Mouse (Mus musculus): Measurements from ENCODE around the gene Plekhm3. TPM values are rescaled to one million over a fixed set of nuclear protein-coding genes. Genes with fewer than 3 reads are reported as not detected.
A peak's percentile ranks its signal among the peaks of the same experiment; 100 is the strongest.

Plekhm3 gene
- polyA plus RNA-seq, 1 experiment from 2014 or later: 8.4 TPM

DNA sequence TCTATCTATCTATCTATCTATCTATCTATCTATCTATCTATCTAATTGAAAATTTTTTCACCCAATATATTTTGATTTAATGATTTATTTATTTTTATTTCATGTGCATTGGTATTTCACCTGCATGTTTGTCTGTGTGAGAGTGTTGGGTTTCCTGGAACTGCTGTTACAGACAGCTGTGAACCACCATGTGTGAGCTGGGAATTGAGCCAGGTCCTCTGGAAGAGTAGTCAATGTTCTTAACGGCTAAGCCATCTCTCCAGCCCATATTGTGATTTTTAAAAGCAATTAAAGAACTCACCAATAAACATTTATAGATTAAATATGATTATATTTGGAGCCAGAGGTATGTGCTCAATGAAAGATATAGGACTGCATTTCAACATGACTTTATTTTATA, 148.9 kb downstream of the Plekhm3 start:
- Histone ChIP-seq H3K27ac (replicated peaks in 1 of 2; ENCODE audit: control insufficient read depth in 1 of 2, insufficient read depth in 1 of 2, low read depth in 2 of 2, low read length in 2 of 2) (no peak overlapping the region), H3K4me1 (ENCODE audit: control insufficient read depth in 2 of 2, insufficient read depth in 2 of 2, low read length in 2 of 2) (peaks cover 6 to 22% of the 10 kb centered on the region in 2 experiments), H3K4me2 (ENCODE audit: low read length) (no peak overlapping the region), H3K36me3 (ENCODE audit: control insufficient read depth, insufficient read depth, low read length) (no peaks in the 10 kb centered on the region), H3K9ac (ENCODE audit: low read length) (no peak overlapping the region), H3K27me3 (ENCODE audit: control insufficient read depth, insufficient read depth, low read length) (no peaks in the 10 kb centered on the region), H3K4me3 (ENCODE audit: control insufficient read depth in 1 of 2, insufficient read depth in 1 of 2, low read depth in 1 of 2, low read length in 2 of 2) (no peak overlapping the region), H3K9me3 (ENCODE audit: control insufficient read depth, low read length) (no peaks in the 10 kb centered on the region)
- WGBS: 39% methylated on average over 1 of the region's 1 CpGs
- ATAC-seq (ENCODE audit: insufficient number of reproducible peaks, insufficient read depth, low FRiP score, low read depth): no peak

DNA sequence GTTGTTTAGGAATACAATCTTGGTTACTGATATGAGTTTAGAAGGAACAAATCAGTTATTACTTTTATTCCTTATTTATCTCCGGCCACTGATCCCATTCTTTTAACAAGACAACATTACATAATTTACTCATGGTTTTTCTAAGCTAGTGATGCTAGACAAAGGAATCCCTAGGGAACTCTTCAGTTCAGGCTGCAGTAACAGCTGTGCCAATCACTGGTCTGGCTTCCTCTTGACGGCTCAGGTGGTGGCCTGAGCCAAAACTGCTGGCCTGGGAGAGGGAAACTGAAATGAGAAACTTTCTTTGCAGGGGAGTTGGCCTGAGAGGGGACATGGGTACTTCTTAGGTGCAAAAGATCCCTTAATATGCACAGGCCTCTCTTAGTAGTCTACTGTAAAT, 151.4 kb downstream of the Plekhm3 start:
- 55% methylated on average over 2 of the region's 2 CpGs for WGBS
- ATAC-seq (ENCODE audit: insufficient number of reproducible peaks, insufficient read depth, low FRiP score, low read depth): no peak
- Histone ChIP-seq H3K4me2 (ENCODE audit: low read length) (no peak overlapping the region), H3K9ac (ENCODE audit: low read length) (no peak overlapping the region), H3K36me3 (ENCODE audit: control insufficient read depth, insufficient read depth, low read length) (no peaks in the 10 kb centered on the region), H3K9me3 (ENCODE audit: control insufficient read depth, low read length) (no peaks in the 10 kb centered on the region), H3K4me3 (ENCODE audit: control insufficient read depth in 1 of 2, insufficient read depth in 1 of 2, low read depth in 1 of 2, low read length in 2 of 2) (no peak overlapping the region), H3K27me3 (ENCODE audit: control insufficient read depth, insufficient read depth, low read length) (no peaks in the 10 kb centered on the region), H3K27ac (replicated peaks in 1 of 2; ENCODE audit: control insufficient read depth in 1 of 2, insufficient read depth in 1 of 2, low read depth in 2 of 2, low read length in 2 of 2) (no peak overlapping the region), H3K4me1 (ENCODE audit: control insufficient read depth in 2 of 2, insufficient read depth in 2 of 2, low read length in 2 of 2) (peaks cover 10 to 26% of the 10 kb centered on the region in 2 experiments)

DNA sequence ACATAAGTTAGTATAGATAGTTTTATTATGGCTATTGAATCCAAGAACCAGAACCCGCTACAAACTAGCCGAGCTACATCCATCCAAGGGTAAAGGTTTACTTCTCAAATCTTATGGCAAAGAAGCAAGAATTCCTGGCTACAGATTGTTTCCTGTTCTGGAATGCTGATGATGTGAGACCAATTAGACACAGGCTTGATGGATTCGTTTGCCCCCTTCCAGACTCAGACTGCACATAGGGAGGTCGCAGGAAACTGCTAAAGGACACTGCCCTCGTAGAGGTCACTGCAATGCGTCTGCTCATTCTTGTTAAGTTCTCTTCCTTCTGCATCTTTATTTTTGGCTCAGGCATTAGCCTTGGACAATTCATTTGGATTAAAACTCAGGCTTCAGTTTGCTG, 154.0 kb downstream of the Plekhm3 start:
- H3K4me3 ChIP-seq (ENCODE audit: control insufficient read depth in 1 of 2, insufficient read depth in 1 of 2, low read depth in 1 of 2, low read length in 2 of 2): no peak overlapping the region
- peak overlapping the region in 1 of 2 experiments; percentile 50; a peak in 2 of 4 replicates for H3K27ac ChIP-seq (replicated peaks in 1 of 2; ENCODE audit: control insufficient read depth in 1 of 2, insufficient read depth in 1 of 2, low read depth in 2 of 2, low read length in 2 of 2)
- no peaks in the 10 kb centered on the region for H3K9me3 ChIP-seq (ENCODE audit: control insufficient read depth, low read length)
- H3K4me2 ChIP-seq (ENCODE audit: low read length): no peak overlapping the region
- ATAC-seq (ENCODE audit: insufficient number of reproducible peaks, insufficient read depth, low FRiP score, low read depth): no peak
- no peaks in the 10 kb centered on the region for H3K36me3 ChIP-seq (ENCODE audit: control insufficient read depth, insufficient read depth, low read length)
- no peak overlapping the region for H3K9ac ChIP-seq (ENCODE audit: low read length)
- H3K4me1 ChIP-seq (ENCODE audit: control insufficient read depth in 2 of 2, insufficient read depth in 2 of 2, low read length in 2 of 2): peaks cover 6 to 14% of the 10 kb centered on the region in 2 experiments
- H3K27me3 ChIP-seq (ENCODE audit: control insufficient read depth, insufficient read depth, low read length): no peaks in the 10 kb centered on the region
- 29% methylated on average over 6 of the region's 6 CpGs for WGBS

DNA sequence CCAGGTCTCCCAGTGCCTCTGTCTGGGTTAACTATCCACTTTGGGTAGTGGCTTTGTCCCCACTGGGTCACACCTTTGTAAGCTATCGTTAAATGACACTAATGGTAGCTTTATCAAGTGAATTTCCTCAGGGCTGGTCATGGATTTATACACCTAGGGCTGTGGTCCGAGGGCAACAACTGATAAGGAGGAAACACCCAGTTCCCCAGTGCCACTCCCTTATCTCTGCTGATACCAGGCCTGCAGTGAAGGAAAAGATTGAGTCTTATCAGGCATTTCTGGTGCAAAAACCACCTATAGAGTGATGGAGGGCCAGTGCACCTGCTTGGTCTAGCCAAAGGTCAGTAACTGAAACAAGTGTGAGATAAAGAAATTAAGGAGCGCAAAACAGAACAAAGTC, 159.0 kb downstream of the Plekhm3 start:
- Histone ChIP-seq H3K9ac (ENCODE audit: low read length) (no peak overlapping the region), H3K9me3 (ENCODE audit: control insufficient read depth, low read length) (no peaks in the 10 kb centered on the region), H3K27me3 (ENCODE audit: control insufficient read depth, insufficient read depth, low read length) (no peaks in the 10 kb centered on the region), H3K4me1 (ENCODE audit: control insufficient read depth in 2 of 2, insufficient read depth in 2 of 2, low read length in 2 of 2) (peaks cover 15 to 22% of the 10 kb centered on the region in 2 experiments), H3K27ac (replicated peaks in 1 of 2; ENCODE audit: control insufficient read depth in 1 of 2, insufficient read depth in 1 of 2, low read depth in 2 of 2, low read length in 2 of 2) (no peak overlapping the region), H3K36me3 (ENCODE audit: control insufficient read depth, insufficient read depth, low read length) (peaks cover 8% of the 10 kb centered on the region; the same call in 1 of the 2 replicates), H3K4me2 (ENCODE audit: low read length) (no peak overlapping the region), H3K4me3 (ENCODE audit: control insufficient read depth in 1 of 2, insufficient read depth in 1 of 2, low read depth in 1 of 2, low read length in 2 of 2) (no peak overlapping the region)
- WGBS: 54% methylated on average over 3 of the region's 3 CpGs
- no peak for ATAC-seq (ENCODE audit: insufficient number of reproducible peaks, insufficient read depth, low FRiP score, low read depth)

DNA sequence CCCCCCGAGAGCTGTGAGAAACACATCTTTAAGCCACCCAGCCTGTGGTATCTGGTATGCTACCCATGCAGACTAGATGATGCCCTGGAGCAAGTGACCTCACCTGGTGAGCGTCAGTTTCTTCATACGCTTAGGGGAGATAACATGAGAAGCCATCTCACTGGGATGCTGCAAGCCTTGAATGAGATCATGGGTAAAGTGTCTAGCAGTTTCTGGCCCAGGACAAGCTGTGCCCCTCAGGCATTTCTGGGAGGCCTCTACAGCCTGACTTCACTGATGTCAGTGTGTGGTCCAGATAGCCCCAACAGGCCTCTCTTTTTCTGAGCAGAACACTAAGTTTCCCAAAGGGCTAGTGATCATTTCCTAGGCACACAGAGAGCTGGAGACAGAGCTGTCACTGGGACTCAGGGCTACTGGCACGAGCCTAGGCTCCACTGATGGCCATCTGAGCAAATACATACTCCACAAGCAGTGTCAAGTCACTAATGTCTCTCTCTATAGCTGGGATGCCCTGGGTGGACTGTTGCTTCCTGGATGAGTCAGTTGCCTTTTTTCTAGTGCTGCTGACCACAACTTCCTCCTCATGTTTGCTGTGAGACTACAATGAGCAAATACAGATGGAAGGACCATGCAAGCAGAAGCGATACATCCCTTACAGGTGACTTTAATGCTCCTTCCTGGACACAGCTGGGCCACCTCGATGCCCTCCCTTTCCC, 159.6 kb downstream of the Plekhm3 start:
- no peak overlapping the region for H3K27ac ChIP-seq (replicated peaks in 1 of 2; ENCODE audit: control insufficient read depth in 1 of 2, insufficient read depth in 1 of 2, low read depth in 2 of 2, low read length in 2 of 2)
- H3K9ac ChIP-seq (ENCODE audit: low read length): no peak overlapping the region
- whole genome bisulfite sequencing: 77% methylated on average over 6 of the region's 6 CpGs
- H3K4me2 ChIP-seq (ENCODE audit: low read length): no peak overlapping the region
- H3K4me1 ChIP-seq (ENCODE audit: control insufficient read depth in 2 of 2, insufficient read depth in 2 of 2, low read length in 2 of 2): peaks cover 18 to 25% of the 10 kb centered on the region in 2 experiments
- H3K27me3 ChIP-seq (ENCODE audit: control insufficient read depth, insufficient read depth, low read length): no peaks in the 10 kb centered on the region
- no peaks in the 10 kb centered on the region for H3K9me3 ChIP-seq (ENCODE audit: control insufficient read depth, low read length)
- no peak overlapping the region for H3K4me3 ChIP-seq (ENCODE audit: control insufficient read depth in 1 of 2, insufficient read depth in 1 of 2, low read depth in 1 of 2, low read length in 2 of 2)
- peaks cover 8% of the 10 kb centered on the region; the same call in 1 of the 2 replicates for H3K36me3 ChIP-seq (ENCODE audit: control insufficient read depth, insufficient read depth, low read length)
- no peak for ATAC-seq (ENCODE audit: insufficient number of reproducible peaks, insufficient read depth, low FRiP score, low read depth)

DNA sequence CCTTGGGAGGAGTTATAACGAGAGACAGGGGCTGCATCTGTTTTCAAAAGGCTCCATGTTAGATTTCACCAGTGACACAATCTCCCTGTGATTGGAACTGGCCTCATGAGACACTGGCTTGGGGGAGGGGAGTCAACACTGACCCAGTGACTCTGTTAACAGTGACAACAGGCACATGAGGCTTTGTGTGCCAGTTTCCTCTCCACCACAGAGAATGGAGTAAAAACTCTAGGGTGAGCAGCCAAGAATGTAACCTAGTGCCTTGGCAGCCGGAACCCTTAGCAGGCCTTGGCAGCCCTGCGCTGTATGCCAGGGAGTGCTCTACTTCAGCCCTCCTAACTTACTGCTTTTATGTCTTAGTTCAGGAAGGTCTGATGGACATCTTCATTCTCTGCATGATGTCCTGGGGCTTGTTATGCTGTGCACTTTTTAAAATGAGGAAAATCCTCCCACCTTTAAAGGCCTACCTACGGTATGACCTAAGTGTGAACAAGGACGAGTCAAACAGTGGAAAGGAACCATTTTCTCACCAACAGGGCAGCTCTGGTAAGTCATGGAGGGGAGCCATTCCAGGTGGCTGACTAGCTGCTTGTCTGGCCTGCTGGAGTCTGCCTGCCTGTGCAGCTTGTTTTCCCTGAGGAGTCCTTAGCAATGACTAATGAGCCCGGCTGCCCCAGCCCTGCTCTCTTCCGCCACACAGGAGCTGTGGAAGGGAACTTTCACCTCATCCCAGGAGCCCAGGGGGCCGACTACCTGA, 161.2 kb downstream of the Plekhm3 start:
- 65% methylated on average over 8 of the region's 8 CpGs for WGBS
- Histone ChIP-seq H3K4me3 (ENCODE audit: control insufficient read depth in 1 of 2, insufficient read depth in 1 of 2, low read depth in 1 of 2, low read length in 2 of 2) (no peak overlapping the region), H3K9me3 (ENCODE audit: control insufficient read depth, low read length) (no peaks in the 10 kb centered on the region), H3K36me3 (ENCODE audit: control insufficient read depth, insufficient read depth, low read length) (peaks cover 8% of the 10 kb centered on the region; the same call in 1 of the 2 replicates), H3K9ac (ENCODE audit: low read length) (no peak overlapping the region), H3K27me3 (ENCODE audit: control insufficient read depth, insufficient read depth, low read length) (no peaks in the 10 kb centered on the region), H3K27ac (replicated peaks in 1 of 2; ENCODE audit: control insufficient read depth in 1 of 2, insufficient read depth in 1 of 2, low read depth in 2 of 2, low read length in 2 of 2) (no peak overlapping the region), H3K4me2 (ENCODE audit: low read length) (no peak overlapping the region), H3K4me1 (ENCODE audit: control insufficient read depth in 2 of 2, insufficient read depth in 2 of 2, low read length in 2 of 2) (peaks cover 28 to 38% of the 10 kb centered on the region in 2 experiments)
- ATAC-seq (ENCODE audit: insufficient number of reproducible peaks, insufficient read depth, low FRiP score, low read depth): no peak

DNA sequence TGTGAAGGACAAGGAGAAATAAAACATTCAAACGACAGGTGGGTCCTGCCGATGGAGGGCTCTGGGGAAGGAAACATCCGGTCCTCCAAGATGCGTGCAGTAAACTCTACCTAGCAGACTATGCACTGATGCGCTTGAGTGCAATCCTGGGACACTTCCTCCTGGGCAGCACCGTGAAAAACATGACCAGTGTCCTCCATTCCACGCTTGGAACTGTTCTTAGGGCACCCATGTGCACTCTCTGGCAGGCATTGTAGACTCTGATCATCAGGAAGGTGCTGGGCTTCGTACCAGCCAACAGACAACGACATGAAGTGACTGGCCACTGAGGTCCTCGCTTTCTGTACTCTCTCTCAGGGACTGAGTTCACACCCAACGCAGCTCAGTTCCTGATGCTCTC, 162.5 kb downstream of the Plekhm3 start:
- H3K4me2 ChIP-seq (ENCODE audit: low read length): no peak overlapping the region
- ATAC-seq (ENCODE audit: insufficient number of reproducible peaks, insufficient read depth, low FRiP score, low read depth): no peak
- no peak overlapping the region for H3K4me3 ChIP-seq (ENCODE audit: control insufficient read depth in 1 of 2, insufficient read depth in 1 of 2, low read depth in 1 of 2, low read length in 2 of 2)
- peaks cover 8% of the 10 kb centered on the region; the same call in 1 of the 2 replicates for H3K36me3 ChIP-seq (ENCODE audit: control insufficient read depth, insufficient read depth, low read length)
- peaks cover 33 to 45% of the 10 kb centered on the region in 2 experiments for H3K4me1 ChIP-seq (ENCODE audit: control insufficient read depth in 2 of 2, insufficient read depth in 2 of 2, low read length in 2 of 2)
- no peaks in the 10 kb centered on the region for H3K27me3 ChIP-seq (ENCODE audit: control insufficient read depth, insufficient read depth, low read length)
- no peak overlapping the region for H3K27ac ChIP-seq (replicated peaks in 1 of 2; ENCODE audit: control insufficient read depth in 1 of 2, insufficient read depth in 1 of 2, low read depth in 2 of 2, low read length in 2 of 2)
- WGBS: 90% methylated on average over 11 of the region's 11 CpGs
- H3K9ac ChIP-seq (ENCODE audit: low read length): no peak overlapping the region
- H3K9me3 ChIP-seq (ENCODE audit: control insufficient read depth, low read length): no peaks in the 10 kb centered on the region
